Mouse (Mus musculus) liver, embryonic 14.5 days (tissue): ENCODE results near the gene Col1a2. TPM values are rescaled to one million over a fixed set of nuclear protein-coding genes. Genes with fewer than 3 reads are reported as not detected.

Experiments
- ATAC-seq: fragments of 200-750 bp; cut with Nextera tagmentation; 2 replicates; pipeline ENCODE4 v1.8.0; 2017; ENCODE audit warnings: moderate number of reproducible peaks, mild to moderate bottlenecking, moderate library complexity; ENCODE audit not compliant: insufficient read depth
- DNase-seq, 3 experiments: peaks; one replicate each; pipeline ENCODE4 v3.0.0-alpha.2; 2012 to 2013; ENCODE audit warnings: low read depth in 3 of 3, low spot score in 3 of 3
- H3K27ac ChIP-seq: fragments of 300-500 bp; sonication (generic); 2 replicates; pipeline ENCODE4 v1.5.1; 2014; ENCODE audit warnings: moderate library complexity, mild to moderate bottlenecking, control low read depth, inconsistent platforms
- H3K27me3 ChIP-seq: fragments of 300-500 bp; sonication (generic); 2 replicates; pipeline ENCODE4 v1.6.1; 2014; ENCODE audit warnings: mild to moderate bottlenecking, low read length, moderate library complexity; ENCODE audit not compliant: control insufficient read depth, insufficient read depth
- H3K36me3 ChIP-seq: fragments of 300-500 bp; sonication (generic); replicated peaks from 2 replicates; pipeline ENCODE4 v1.6.1; 2014; ENCODE audit warnings: low read depth; ENCODE audit not compliant: control insufficient read depth, insufficient read depth
- H3K4me1 ChIP-seq, 2 experiments: fragments of 200-500 bp in 1 of 2; fragments of 300-500 bp in 1 of 2; sonication (generic) in 1 of 2; replicated peaks; 2 replicates each; pipeline ENCODE4 v1.6.1; 2012 to 2014; ENCODE audit warnings: antibody characterized with exemption in 1 of 2, inconsistent platforms in 1 of 2, low read length in 1 of 2; ENCODE audit not compliant: control insufficient read depth in 2 of 2, insufficient read depth in 2 of 2
- H3K4me2 ChIP-seq: fragments of 300-500 bp; sonication (generic); 2 replicates; pipeline ENCODE4 v1.6.1; 2014; ENCODE audit warnings: low read depth, mild to moderate bottlenecking, control low read depth, moderate library complexity
- H3K4me3 ChIP-seq, 2 experiments: fragments of 200-500 bp in 1 of 2; fragments of 300-500 bp in 1 of 2; sonication (generic) in 1 of 2; 2 replicates each; pipeline ENCODE4 v1.5.1; 2012 to 2014; ENCODE audit warnings: low read depth in 2 of 2, low read length in 2 of 2, mild to moderate bottlenecking in 2 of 2, control low read depth in 1 of 2, inconsistent platforms in 1 of 2, moderate library complexity in 1 of 2; ENCODE audit not compliant: insufficient read depth in 1 of 2
- H3K9ac ChIP-seq: fragments of 300-500 bp; sonication (generic); replicated peaks from 2 replicates; pipeline ENCODE4 v1.6.1; 2014; ENCODE audit warnings: mild to moderate bottlenecking, control low read depth, moderate library complexity
- H3K9me3 ChIP-seq: fragments of 300-500 bp; sonication (generic); 2 replicates; pipeline ENCODE4 v1.6.1; 2016; ENCODE audit warnings: low read length, mixed read lengths; ENCODE audit not compliant: control insufficient read depth
- CTCF ChIP-seq: IDR thresholded peaks from 2 replicates; pipeline ENCODE4 v1.5.1; 2016; ENCODE audit warnings: antibody characterized with exemption, low read depth, control low read depth
- EP300 ChIP-seq: IDR thresholded peaks from 2 replicates; pipeline ENCODE4 v1.6.1; 2016; ENCODE audit warnings: antibody characterized with exemption, low read depth
- WGBS: fragments of 180-500 bp; shearing (Covaris S2); extraction: QIAGEN DNeasy Blood & Tissue Kit; methylation state at CpG from one replicate; pipeline ENCODE4 v1.1.7; 2014; ENCODE audit not compliant: insufficient replicate concordance; 5-methylcytosine and 5-hydroxymethylcytosine counted together
- polyA plus RNA-seq, 2 experiments: library from polyadenylated mRNA; depleted of rRNA in 1 of 2; stranded (reverse) in 1 of 2; unstranded in 1 of 2; fragments of >200 nt; fragmentation: Nextera tagmentation in 1 of 2; extraction: Ambion mirVana in 1 of 2; gene quantifications; 2 replicates each; pipeline versions ENCODE4 v1.2.1 to v1.2.3; 2012 to 2014

Col1a2 gene
- polyA plus RNA-seq (2012; rRNA removed), result 8.4 and 16.2 TPM in 2 replicates
- 22.8 and 28.4 TPM in 2 replicates for polyA plus RNA-seq (2014; fragmentation: Nextera tagmentation; extraction: Ambion mirVana)

DNA sequence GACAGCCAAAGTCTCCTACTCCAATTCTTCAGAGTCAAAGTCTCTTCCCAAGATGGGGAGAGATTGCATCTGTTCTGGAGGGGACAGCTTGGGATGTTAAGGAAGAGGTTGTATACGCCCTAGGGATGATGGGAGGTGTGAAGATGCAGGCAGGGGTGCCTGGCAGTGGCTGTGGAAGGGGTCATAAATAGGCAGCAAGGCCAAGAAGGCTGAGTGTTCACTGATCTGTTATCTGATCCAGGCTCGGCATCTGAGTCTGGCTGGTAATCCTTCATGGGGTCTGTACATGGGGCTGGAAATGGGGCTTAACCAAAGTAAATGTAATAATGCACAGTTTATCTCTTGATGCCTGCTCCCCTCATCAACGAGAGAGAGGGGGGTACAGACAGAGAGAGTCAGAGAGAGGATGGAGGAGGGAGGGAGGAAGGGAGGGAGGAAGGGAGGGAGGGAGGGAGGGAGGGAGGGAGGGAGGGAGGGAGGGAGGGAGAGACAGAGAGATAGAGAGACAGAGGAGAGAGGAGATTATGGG, at the start of gene Col1a2:
Col1a2 (plus strand) TSS at position 212 of the 529 bp plus-strand sequence.
- DNase-seq (no peak), ATAC-seq (no peak)
- H3K36me3 ChIP-seq, result no peaks in the 10 kb centered on the region
- H3K4me1 ChIP-seq, result peaks cover 0 to 5% of the 10 kb centered on the region in 2 experiments; a peak in 1 of 4 replicates
- H3K27ac ChIP-seq, result no peak within 1 kb of the TSS
- TF ChIP-seq EP300 (no peak), CTCF (no peak)
- H3K27me3 ChIP-seq, result peaks cover 4% of the 10 kb centered on the region
- H3K9me3 ChIP-seq, result no peaks in the 10 kb centered on the region
- no peak within 1 kb of the TSS for H3K9ac ChIP-seq
- 24% methylated on average over 3 of the region's 3 CpGs for WGBS
- H3K4me2 ChIP-seq, result peak within 1 kb of the TSS; percentile 56
- H3K4me3 ChIP-seq, result peak within 1 kb of the TSS; percentile 27 to 47

- DNase-seq, result no peak
- Histone ChIP-seq H3K9ac (no peak overlapping the region), H3K4me1 (peaks cover 0 to 13% of the 10 kb centered on the region in 2 experiments; a peak in 2 of 4 replicates), H3K9me3 (no peaks in the 10 kb centered on the region), H3K4me3 (no peak overlapping the region), H3K27me3 (no peaks in the 10 kb centered on the region), H3K36me3 (no peaks in the 10 kb centered on the region), H3K4me2 (no peak overlapping the region), H3K27ac (no peak overlapping the region)
- no peak for TF ChIP-seq EP300
- TF ChIP-seq CTCF, result no peak
- no peak for ATAC-seq
- 54% methylated on average over 5 of the region's 5 CpGs for WGBS
Measured at GRCm38 (mm10) chr6:4455518-4455917, 49.1 kb upstream of the Col1a2 start.

GRCm38 (mm10) chr6:4455961-4456617, 48.5 kb upstream of the Col1a2 start:
- DNase-seq, result no peak
- ATAC-seq, result no peak
- Histone ChIP-seq H3K36me3 (no peaks in the 10 kb centered on the region), H3K4me2 (no peak overlapping the region), H3K9ac (no peak overlapping the region), H3K9me3 (no peaks in the 10 kb centered on the region), H3K27ac (no peak overlapping the region), H3K27me3 (no peaks in the 10 kb centered on the region), H3K4me3 (no peak overlapping the region), H3K4me1 (peaks cover 0 to 13% of the 10 kb centered on the region in 2 experiments; a peak in 2 of 4 replicates)
- TF ChIP-seq EP300 (no peak), CTCF (no peak)
- WGBS, result 34% methylated on average over 5 of the region's 5 CpGs

DNA sequence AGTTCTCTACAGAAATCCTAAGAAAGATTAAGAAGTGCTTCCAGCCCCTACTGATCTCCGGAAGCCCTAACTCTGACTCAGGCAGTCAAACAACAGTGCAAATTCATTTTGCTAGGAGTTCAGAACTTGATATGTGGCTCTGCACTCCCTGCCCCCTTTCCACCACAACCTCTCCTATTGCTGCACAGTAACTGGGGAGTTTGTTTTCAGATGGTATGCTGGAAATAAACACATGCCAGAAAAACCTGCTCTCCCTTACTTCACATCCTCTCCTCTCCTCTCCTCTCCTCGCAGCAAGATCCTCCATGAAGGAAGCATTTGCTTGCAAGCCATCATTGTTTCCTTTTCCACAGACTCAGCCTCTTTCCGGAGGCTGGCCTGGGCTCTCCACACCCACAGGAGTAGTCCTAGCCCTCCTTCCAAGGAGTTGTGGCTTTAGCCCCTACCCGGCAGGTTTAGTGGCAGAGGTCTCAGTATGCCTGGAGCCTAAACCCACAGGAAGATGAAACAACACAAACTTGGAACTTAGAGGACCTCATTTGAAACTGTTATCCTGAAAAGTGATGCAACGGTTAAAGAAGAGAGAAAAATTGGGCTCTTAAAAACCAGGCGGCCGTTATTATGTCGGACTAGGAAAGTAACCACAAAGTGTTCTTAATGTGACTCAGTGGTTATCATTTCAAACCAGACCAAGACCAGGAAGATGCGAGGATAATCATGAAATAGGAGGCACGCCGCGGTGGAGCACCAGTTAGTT, 47.7 kb upstream of the Col1a2 start:
- no peak for DNase-seq

More for the DNA sequence above, 47.7 kb upstream of the Col1a2 start:
- 0 out of 2 replicates have a peak, but pooled peaks have one; percentile 37 for ATAC-seq
- H3K9ac ChIP-seq, result no peak overlapping the region
- no peak overlapping the region for H3K27ac ChIP-seq
- no peak overlapping the region for H3K4me3 ChIP-seq
- H3K4me2 ChIP-seq, result 0 out of 2 replicates have a peak overlapping the region, but pooled peaks have one; percentile 13
- no peak for TF ChIP-seq CTCF
- WGBS, result 15% methylated on average over 12 of the region's 12 CpGs
- H3K9me3 ChIP-seq, result no peaks in the 10 kb centered on the region
- H3K4me1 ChIP-seq, result peaks cover 0 to 13% of the 10 kb centered on the region in 2 experiments; a peak in 2 of 4 replicates
- H3K27me3 ChIP-seq, result no peaks in the 10 kb centered on the region
- no peaks in the 10 kb centered on the region for H3K36me3 ChIP-seq
